Mouse (Mus musculus): ENCODE measurements at regions not wholly inside any gene's neighbourhood (a gene's known extent, or its start where the extent isn't known, plus 50 kb on each side); places are given as distances from the start of the nearest gene placed in this dataset.

GRCm38 (mm10) chr1:137567526-137567925, 607.3 kb upstream of the Nr5a2 start:
- H3K9me3 ChIP-seq (ENCODE audit: control insufficient read depth, low read length): no peaks in the 10 kb centered on the region
- peaks cover 16% of the 10 kb centered on the region for H3K4me1 ChIP-seq (ENCODE audit: control insufficient read depth, insufficient read depth, low read length)
- DNase-seq (ENCODE audit: low spot score) (no peak), ATAC-seq (ENCODE audit: low read depth) (no peak)
- 95% methylated on average over 1 of the region's 1 CpGs for WGBS
- H3K27me3 ChIP-seq (replicated peaks; ENCODE audit: control insufficient read depth, insufficient read depth, low read length): no peaks in the 10 kb centered on the region
- H3K4me3 ChIP-seq (ENCODE audit: low read depth, low read length): no peak overlapping the region
- H3K4me2 ChIP-seq (ENCODE audit: low read depth, low read length): no peak overlapping the region
- no peak overlapping the region for H3K27ac ChIP-seq (replicated peaks; ENCODE audit: low read depth, low read length)
- H3K9ac ChIP-seq (ENCODE audit: low read depth, low read length): no peak overlapping the region
- no peaks in the 10 kb centered on the region for H3K36me3 ChIP-seq (ENCODE audit: control insufficient read depth, insufficient read depth, low read length)

- 78% methylated on average over 4 of the region's 4 CpGs for WGBS
- Histone ChIP-seq H3K27ac (replicated peaks; ENCODE audit: low read depth, low read length) (no peak overlapping the region), H3K27me3 (replicated peaks; ENCODE audit: control insufficient read depth, insufficient read depth, low read length) (no peaks in the 10 kb centered on the region), H3K9me3 (ENCODE audit: control insufficient read depth, low read length) (no peaks in the 10 kb centered on the region), H3K36me3 (ENCODE audit: control insufficient read depth, insufficient read depth, low read length) (no peaks in the 10 kb centered on the region), H3K9ac (ENCODE audit: low read depth, low read length) (no peak overlapping the region), H3K4me2 (ENCODE audit: low read depth, low read length) (no peak overlapping the region), H3K4me1 (ENCODE audit: control insufficient read depth, insufficient read depth, low read length) (peaks cover 18% of the 10 kb centered on the region), H3K4me3 (ENCODE audit: low read depth, low read length) (no peak overlapping the region)
- DNase-seq (ENCODE audit: low spot score) (peak; percentile 74), ATAC-seq (ENCODE audit: low read depth) (peak; percentile 30; the same call in 1 of the 2 replicates)
Measured at GRCm38 (mm10) chr1:137565573-137566048, 605.4 kb upstream of the Nr5a2 start.

GRCm38 (mm10) chr1:137561686-137562085, 601.4 kb upstream of the Nr5a2 start:
- H3K4me2 ChIP-seq (ENCODE audit: low read depth, low read length): no peak overlapping the region
- no peaks in the 10 kb centered on the region for H3K9me3 ChIP-seq (ENCODE audit: control insufficient read depth, low read length)
- H3K36me3 ChIP-seq (ENCODE audit: control insufficient read depth, insufficient read depth, low read length): no peaks in the 10 kb centered on the region
- 85% methylated on average over 3 of the region's 3 CpGs for whole genome bisulfite sequencing
- H3K27me3 ChIP-seq (replicated peaks; ENCODE audit: control insufficient read depth, insufficient read depth, low read length): no peaks in the 10 kb centered on the region
- H3K27ac ChIP-seq (replicated peaks; ENCODE audit: low read depth, low read length): no peak overlapping the region
- DNase-seq (ENCODE audit: low spot score) (no peak), ATAC-seq (ENCODE audit: low read depth) (no peak)
- no peak overlapping the region for H3K9ac ChIP-seq (ENCODE audit: low read depth, low read length)
- H3K4me3 ChIP-seq (ENCODE audit: low read depth, low read length): no peak overlapping the region
- H3K4me1 ChIP-seq (ENCODE audit: control insufficient read depth, insufficient read depth, low read length): peaks cover 18% of the 10 kb centered on the region

GRCm38 (mm10) chr1:137560389-137561268, 600.4 kb upstream of the Nr5a2 start:
- H3K27me3 ChIP-seq (replicated peaks; ENCODE audit: control insufficient read depth, insufficient read depth, low read length): no peaks in the 10 kb centered on the region
- peaks cover 15% of the 10 kb centered on the region for H3K4me1 ChIP-seq (ENCODE audit: control insufficient read depth, insufficient read depth, low read length)
- H3K9ac ChIP-seq (ENCODE audit: low read depth, low read length): no peak overlapping the region
- DNase-seq (ENCODE audit: low spot score) (peak; percentile 63), ATAC-seq (ENCODE audit: low read depth) (peak; percentile 68)
- no peak overlapping the region for H3K4me2 ChIP-seq (ENCODE audit: low read depth, low read length)
- no peaks in the 10 kb centered on the region for H3K9me3 ChIP-seq (ENCODE audit: control insufficient read depth, low read length)
- H3K36me3 ChIP-seq (ENCODE audit: control insufficient read depth, insufficient read depth, low read length): no peaks in the 10 kb centered on the region
- WGBS: 44% methylated on average over 11 of the region's 11 CpGs
- no peak overlapping the region for H3K4me3 ChIP-seq (ENCODE audit: low read depth, low read length)
- peak overlapping the region; percentile 23; the same call in 1 of the 2 replicates for H3K27ac ChIP-seq (replicated peaks; ENCODE audit: low read depth, low read length)

GRCm38 (mm10) chr1:137549659-137550058, 589.4 kb upstream of the Nr5a2 start:
- DNase-seq (ENCODE audit: low spot score) (no peak), ATAC-seq (ENCODE audit: low read depth) (no peak)
- Histone ChIP-seq H3K27me3 (replicated peaks; ENCODE audit: control insufficient read depth, insufficient read depth, low read length) (no peaks in the 10 kb centered on the region), H3K9me3 (ENCODE audit: control insufficient read depth, low read length) (no peaks in the 10 kb centered on the region), H3K4me2 (ENCODE audit: low read depth, low read length) (no peak overlapping the region), H3K36me3 (ENCODE audit: control insufficient read depth, insufficient read depth, low read length) (no peaks in the 10 kb centered on the region), H3K4me3 (ENCODE audit: low read depth, low read length) (no peak overlapping the region), H3K4me1 (ENCODE audit: control insufficient read depth, insufficient read depth, low read length) (no peaks in the 10 kb centered on the region), H3K27ac (replicated peaks; ENCODE audit: low read depth, low read length) (no peak overlapping the region), H3K9ac (ENCODE audit: low read depth, low read length) (no peak overlapping the region)
- 89% methylated on average over 1 of the region's 1 CpGs for WGBS

- Histone ChIP-seq H3K27me3 (replicated peaks; ENCODE audit: control insufficient read depth, insufficient read depth, low read length) (no peaks in the 10 kb centered on the region), H3K4me1 (ENCODE audit: control insufficient read depth, insufficient read depth, low read length) (no peaks in the 10 kb centered on the region), H3K4me3 (ENCODE audit: low read depth, low read length) (no peak overlapping the region), H3K27ac (replicated peaks; ENCODE audit: low read depth, low read length) (no peak overlapping the region), H3K4me2 (ENCODE audit: low read depth, low read length) (no peak overlapping the region), H3K36me3 (ENCODE audit: control insufficient read depth, insufficient read depth, low read length) (no peaks in the 10 kb centered on the region), H3K9me3 (ENCODE audit: control insufficient read depth, low read length) (no peaks in the 10 kb centered on the region), H3K9ac (ENCODE audit: low read depth, low read length) (no peak overlapping the region)
- no peak for DNase-seq (ENCODE audit: low spot score)
- ATAC-seq (ENCODE audit: low read depth): no peak
Measured at GRCm38 (mm10) chr1:137545666-137546065, 585.4 kb upstream of the Nr5a2 start.

GRCm38 (mm10) chr1:137543828-137544227, 583.6 kb upstream of the Nr5a2 start:
- ATAC-seq (ENCODE audit: low read depth) (no peak), DNase-seq (ENCODE audit: low spot score) (no peak)
- Histone ChIP-seq H3K4me1 (ENCODE audit: control insufficient read depth, insufficient read depth, low read length) (peaks cover 10% of the 10 kb centered on the region; the same call in 1 of the 2 replicates), H3K4me3 (ENCODE audit: low read depth, low read length) (no peak overlapping the region), H3K27me3 (replicated peaks; ENCODE audit: control insufficient read depth, insufficient read depth, low read length) (no peaks in the 10 kb centered on the region), H3K27ac (replicated peaks; ENCODE audit: low read depth, low read length) (no peak overlapping the region), H3K36me3 (ENCODE audit: control insufficient read depth, insufficient read depth, low read length) (no peaks in the 10 kb centered on the region), H3K9ac (ENCODE audit: low read depth, low read length) (no peak overlapping the region), H3K4me2 (ENCODE audit: low read depth, low read length) (no peak overlapping the region), H3K9me3 (ENCODE audit: control insufficient read depth, low read length) (no peaks in the 10 kb centered on the region)
- 85% methylated on average over 3 of the region's 3 CpGs for WGBS

- Histone ChIP-seq H3K4me2 (ENCODE audit: low read depth, low read length) (no peak overlapping the region), H3K4me1 (ENCODE audit: control insufficient read depth, insufficient read depth, low read length) (peaks cover 10% of the 10 kb centered on the region; the same call in 1 of the 2 replicates), H3K4me3 (ENCODE audit: low read depth, low read length) (no peak overlapping the region), H3K27ac (replicated peaks; ENCODE audit: low read depth, low read length) (no peak overlapping the region), H3K9me3 (ENCODE audit: control insufficient read depth, low read length) (no peaks in the 10 kb centered on the region), H3K9ac (ENCODE audit: low read depth, low read length) (no peak overlapping the region), H3K36me3 (ENCODE audit: control insufficient read depth, insufficient read depth, low read length) (no peaks in the 10 kb centered on the region), H3K27me3 (replicated peaks; ENCODE audit: control insufficient read depth, insufficient read depth, low read length) (no peaks in the 10 kb centered on the region)
- ATAC-seq (ENCODE audit: low read depth): no peak
- DNase-seq (ENCODE audit: low spot score): no peak
- 88% methylated on average over 9 of the region's 9 CpGs for WGBS
Measured at GRCm38 (mm10) chr1:137541453-137541852, 581.2 kb upstream of the Nr5a2 start.
